Mouse (Mus musculus): ENCODE data around the gene Psmg3. TPM values are rescaled to one million over a fixed set of nuclear protein-coding genes. Genes with fewer than 3 reads are reported as not detected.
A peak's percentile ranks its signal among the peaks of the same experiment; 100 is the strongest.

Psmg3 gene
- polyA plus RNA-seq (2017; shearing (Covaris generic)) = 10 to 100 TPM; 45.9 to 60.3 TPM

DNA sequence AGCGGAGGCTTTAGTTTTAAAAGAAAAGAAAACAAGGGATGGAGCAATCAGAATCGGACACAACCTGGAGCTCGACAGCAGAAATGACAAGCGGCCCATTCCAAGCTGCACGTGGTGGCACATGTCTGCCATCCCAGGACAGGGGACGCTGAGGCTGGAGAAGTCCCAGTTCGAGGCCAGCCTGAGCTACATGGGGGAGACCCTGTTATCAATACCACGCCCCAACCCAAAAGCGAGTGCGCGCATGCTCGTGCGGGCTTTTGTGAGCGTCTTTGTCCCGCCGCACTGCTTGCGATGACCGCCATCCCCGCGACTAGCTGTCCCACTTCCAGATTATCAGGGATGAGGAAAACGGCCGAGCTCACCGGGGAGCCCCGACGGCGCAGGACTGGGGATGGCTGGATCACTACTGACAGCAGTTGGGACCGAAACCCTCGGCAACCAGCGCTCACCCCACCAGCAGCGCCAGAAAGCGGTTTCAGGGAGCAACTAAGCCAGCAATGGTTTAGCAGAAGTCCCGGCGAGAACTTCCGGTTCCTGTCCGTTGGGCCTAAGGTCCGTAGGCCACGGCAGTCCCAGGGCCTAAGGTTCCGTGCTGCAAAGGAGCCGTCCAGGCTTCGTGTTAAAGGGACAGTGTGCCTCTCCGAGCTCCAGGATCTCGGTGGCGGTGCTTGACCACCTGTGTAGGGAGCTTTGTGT, at the start of gene Psmg3, which contains the start of gene Gm26938:
Gene Psmg3, minus strand, starts transcription at position 529 of the 699 bp plus-strand sequence.
Gene Gm26938, minus strand, starts transcription at position 51 of the 699 bp plus-strand sequence.
- ATAC-seq = peak; percentile 80

DNA sequence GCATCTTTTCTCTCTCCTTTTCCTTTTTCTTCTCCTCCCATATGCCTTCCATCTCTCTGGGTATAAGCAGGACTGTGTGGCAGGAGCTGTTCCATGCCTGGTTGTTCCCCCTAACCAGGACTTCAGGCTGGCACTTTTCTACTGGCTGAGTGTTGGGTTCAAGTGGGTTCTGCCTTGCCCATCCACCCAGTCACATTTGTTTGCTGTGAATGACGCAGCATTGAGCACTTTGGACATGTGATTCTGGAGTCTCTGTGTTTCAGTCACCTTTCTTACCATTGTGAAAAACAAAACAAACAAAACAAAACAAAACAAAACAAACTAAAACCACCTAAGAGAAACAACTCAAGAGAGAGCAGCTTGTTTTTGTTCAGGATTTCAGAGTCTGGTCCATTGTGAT, 44.8 kb upstream of the Psmg3 start:
- ATAC-seq = no peak

DNA sequence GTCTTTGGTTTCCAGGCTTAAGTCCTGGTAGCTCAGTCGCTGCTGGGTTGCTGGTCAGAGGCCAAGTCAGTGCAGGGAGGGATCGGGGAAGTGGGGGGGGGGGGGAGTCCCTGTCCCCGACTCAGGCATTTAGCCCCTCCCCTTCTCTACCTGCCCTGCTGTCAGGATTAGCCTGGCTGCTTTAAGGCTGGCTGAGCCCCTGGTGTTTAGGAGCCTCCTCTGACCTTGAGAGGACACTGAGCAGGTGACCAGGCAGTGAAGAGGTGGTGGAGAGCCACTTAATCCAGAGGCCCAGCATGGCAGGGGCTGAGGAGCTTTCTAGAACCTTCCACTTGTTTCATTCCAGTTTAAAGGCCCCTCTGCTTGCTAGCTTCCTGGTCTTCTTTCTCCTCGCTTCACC, 44.2 kb upstream of the Psmg3 start:
- no peak for ATAC-seq

DNA sequence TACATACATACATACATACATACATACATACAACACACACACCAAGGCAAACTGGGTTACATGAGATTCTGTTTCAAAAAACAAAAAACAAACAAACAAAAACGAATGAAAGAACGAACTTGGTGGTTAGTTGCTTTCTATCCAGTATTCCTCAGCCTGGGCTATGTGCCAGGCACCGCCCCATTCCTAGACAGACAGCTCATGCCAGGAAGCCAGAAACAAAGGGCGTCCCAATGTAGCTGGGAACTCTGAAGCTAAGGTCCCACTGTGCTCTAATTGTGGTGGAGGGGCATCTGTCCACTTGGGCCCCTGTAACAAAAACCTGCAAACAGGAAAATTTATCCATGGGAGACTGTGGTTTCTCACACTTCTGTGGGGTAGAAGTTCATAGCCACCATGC, 36.1 kb upstream of the Psmg3 start:
- ATAC-seq = no peak

DNA sequence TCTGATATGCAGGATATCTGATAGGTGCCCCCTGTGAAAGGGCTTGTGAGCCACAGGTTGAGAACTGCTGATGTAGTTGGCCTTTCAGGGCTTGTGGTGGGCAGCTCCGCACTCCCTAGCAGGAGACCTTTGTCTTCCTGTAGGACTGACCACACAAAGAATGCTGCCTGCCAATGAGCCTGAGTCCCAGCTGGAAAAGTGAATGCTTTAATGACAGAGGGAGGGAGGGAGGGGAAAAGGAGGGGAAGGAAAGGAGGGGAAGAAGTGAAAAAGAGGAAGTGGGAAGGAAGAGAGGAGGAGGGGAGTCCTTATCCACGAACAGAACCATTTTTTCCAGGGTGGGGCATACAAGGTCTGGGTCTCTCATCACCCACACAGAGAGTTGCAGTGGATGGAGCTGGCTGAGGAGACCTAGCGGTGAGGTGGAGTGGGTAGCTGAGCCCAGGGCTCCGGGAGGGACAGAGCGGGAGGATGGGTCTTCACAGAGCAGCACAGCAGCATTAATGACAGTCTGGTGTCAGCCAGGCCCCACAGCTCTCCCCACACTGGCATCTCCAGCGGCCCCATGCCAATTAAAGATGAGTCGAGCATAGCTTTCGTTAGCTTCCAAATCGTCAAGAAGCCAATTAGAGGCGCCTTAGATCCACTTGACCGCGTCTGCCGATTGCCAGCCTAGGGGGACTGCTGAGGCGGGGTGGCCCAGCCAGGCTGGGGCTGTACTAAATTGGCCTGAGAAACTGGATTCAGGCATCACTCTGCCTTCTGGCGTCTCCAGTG, 33.8 kb upstream of the Psmg3 start:
- ATAC-seq = no peak

DNA sequence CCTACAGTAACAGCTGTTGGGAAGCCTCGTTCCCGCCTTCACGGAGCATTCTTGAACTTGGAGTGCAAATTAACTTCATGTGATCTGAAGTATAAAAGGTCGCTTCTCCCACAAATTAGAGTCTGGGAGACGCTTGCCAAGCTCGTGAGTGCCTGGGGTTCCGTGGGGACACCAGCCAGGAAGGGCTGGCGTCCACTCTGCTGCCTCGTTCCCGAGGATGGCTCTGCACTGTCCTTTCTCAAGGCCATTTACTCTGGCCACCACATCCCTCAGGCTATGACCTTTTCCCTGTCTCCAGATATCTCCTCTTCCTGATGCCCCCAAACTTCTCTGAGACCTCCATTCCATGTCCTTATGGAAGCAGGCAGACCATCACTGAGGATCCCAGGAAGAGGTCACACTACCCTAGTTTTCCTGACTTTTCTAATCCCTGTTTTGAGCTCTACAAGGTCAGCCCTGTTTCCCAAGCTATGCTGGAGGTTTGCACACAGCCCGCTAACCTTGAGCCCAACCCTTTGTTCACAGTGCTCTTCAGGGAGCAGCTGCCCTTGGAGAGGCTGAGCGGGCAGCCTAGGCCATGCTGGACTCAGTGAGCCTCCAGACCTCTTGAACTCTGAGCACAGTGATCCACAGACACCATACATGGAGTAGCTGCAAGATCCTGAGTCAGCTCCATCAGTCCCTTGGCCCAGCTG, 23.1 kb upstream of the Psmg3 start:
- ATAC-seq = no peak

DNA sequence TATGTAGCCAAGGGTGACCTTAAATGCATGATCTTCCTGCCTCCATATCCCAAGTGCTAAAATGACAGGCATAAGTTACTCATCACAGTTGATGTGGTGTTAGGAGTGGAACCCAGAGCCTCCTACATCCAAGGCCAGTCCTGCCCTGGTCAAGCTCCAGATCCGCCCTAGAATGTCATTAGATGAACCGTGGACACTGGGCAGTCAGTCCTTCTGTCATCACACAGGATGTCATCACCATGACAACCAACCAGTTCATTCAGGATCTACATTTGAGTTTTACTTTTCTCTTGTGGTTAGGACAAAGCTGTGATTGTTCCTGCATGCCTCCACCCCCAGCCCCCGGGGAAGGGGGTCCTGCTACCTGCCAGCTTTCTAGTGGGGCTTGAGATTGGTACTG, 12.5 kb upstream of the Psmg3 start:
- peak; percentile 29 for ATAC-seq

DNA sequence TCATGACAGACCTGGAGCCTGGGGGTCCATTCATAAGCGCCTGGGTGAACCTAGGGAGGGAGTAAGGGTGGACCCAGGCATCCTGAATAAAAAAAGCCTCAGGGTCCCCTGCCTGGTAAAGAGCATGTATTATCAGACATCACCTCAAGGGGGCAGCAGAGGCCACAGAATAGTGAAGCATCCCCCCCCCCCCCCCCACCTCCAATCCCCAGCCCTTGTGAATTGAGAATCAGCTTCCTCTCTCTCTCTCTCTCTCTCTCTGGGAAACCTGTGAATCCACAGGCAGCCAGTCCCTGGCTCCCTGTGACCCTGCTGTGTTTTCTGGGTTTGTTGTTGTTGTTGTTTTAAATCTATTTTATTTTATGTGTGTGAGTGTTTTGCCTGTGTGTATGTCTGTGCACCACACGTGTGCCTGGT, 11.8 kb upstream of the Psmg3 start:
- ATAC-seq = no peak

DNA sequence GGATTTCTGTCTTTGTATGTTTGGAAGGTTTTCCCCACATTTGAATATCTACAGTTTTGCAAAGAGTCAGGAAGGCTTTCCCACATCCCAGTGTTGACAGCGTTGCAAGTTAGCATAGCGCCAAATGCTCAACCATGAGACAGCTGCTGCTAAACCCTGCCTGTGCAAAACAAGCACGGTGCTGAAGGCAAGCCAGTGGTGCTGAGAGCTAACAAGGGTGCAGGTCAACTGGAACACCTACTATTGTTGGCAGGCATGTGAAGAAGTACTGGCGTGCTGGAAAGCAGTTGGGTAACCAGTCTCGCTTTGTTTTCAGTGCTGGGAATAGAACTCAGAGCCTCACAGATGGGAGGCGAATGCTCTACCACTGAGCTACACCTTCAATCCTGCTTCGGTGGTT, 9.0 kb upstream of the Psmg3 start:
- ATAC-seq = no peak

DNA sequence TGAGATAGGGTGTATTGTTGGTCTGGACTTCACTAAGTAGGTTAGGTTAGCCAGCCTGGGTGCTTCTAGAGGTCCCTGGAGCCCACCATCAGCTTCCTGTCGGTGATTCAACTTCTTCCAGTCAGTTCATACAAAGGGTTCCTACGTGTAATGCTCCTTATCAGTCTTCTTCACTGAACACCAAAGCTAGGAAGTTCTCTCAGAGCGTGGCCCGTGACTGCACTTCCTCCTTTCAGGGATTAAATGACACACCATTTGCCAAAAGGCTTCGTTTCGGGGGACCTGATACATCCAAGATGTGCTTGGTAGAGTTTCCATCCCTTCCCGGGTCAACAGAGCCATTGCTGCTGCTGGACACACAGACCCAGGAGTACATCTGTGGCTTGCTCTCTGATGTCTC, 5.4 kb upstream of the Psmg3 start:
- no peak for ATAC-seq

DNA sequence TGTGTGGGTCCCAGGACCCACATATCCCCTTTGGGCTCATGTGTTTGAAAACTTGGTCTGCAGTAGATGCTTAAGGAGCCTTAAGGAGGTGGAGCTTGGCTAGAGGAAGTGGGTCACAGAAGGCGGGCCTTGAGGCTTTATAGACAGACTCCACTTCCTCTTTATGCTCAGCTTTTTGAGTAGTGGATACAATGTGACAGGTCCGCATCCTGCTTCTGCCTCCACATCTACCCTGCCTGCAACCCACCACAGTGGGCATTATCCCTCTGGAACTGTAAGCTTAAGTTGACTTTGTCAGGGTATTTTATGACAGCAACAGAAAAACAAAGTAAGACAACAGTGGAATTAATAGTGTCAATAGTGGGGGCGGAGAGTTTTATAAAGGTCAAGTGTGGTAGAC, 4.0 kb upstream of the Psmg3 start:
- peak; percentile 93 for ATAC-seq

DNA sequence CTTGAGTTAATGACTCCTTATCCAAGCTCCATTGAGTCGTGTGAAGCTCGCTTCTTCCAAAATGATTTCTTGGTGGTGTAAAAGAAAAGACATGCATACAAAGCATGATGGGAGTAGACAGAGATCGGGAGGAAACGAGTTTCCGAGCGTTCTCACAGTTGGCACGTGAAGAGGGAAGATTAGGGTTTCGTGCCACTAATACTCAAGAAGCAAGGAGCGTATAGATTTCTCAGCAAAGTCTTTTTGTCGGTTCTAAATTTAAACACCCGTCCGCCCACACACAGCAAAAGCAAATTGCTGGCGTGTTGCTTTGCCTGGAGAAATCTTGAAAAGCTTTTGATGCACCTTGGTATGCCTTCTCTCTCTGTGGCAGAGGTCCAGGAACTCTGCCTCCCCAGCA, 2.7 kb upstream of the Psmg3 start:
- ATAC-seq = no peak

DNA sequence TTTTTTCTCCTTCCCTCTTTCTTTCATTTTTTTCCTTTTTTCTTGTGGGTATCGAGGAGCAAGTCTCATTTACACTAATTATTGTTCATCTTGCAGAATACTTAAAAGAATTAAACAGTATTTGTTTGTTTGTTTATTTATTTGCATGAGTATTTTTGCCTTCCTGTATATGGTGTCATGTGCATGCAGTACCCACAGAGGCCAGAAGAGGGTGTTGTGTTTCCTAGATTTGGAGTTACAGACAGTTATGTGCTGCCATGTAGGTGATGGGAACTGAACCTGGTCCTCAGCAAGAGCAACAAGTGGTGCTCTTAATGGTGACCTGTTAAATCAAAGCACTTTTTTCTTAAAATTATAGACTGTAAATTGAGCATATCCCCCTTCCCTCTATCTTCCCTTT, 908 bp upstream of the Psmg3 start:
- ATAC-seq = no peak

DNA sequence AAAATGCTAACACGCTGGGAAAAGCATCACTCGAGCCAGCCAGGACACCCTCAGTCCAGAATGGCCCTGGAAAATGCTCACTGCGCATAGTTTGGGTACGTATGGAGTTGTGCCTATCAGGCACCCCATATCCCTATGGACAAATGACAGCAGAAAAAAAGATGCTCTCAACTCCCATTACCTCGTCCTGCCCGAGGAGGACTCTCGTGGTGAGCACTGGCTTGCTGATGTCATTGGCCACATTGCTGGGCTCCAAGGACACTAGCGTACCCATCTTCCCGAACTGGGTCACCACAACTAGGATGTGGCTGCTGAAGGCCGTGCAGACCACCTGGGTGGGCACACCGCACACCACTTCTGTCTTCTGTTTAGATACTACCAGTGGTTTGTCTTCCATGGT, 738 bp downstream of the Psmg3 start:
- ATAC-seq = no peak

DNA sequence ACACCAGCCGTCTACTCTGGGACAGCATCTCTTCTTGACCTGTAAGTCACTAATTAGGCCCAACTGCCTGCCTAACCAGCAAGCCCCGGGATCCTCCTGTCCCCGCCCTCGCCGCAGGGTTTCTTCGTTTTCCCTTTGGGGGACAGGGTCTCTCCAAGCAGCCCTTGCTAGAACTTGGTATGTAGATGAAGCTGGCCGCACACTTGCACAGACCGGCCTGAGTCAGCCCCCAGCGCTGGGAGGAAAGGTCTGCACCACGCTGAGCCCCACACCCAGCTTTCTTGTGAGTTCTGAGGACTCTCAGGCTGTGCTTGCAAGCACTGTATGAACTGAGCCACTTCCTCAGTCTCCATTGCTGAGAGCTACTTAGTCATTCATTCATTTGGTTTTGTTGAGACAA, 2.2 kb downstream of the Psmg3 start:
- ATAC-seq = no peak

DNA sequence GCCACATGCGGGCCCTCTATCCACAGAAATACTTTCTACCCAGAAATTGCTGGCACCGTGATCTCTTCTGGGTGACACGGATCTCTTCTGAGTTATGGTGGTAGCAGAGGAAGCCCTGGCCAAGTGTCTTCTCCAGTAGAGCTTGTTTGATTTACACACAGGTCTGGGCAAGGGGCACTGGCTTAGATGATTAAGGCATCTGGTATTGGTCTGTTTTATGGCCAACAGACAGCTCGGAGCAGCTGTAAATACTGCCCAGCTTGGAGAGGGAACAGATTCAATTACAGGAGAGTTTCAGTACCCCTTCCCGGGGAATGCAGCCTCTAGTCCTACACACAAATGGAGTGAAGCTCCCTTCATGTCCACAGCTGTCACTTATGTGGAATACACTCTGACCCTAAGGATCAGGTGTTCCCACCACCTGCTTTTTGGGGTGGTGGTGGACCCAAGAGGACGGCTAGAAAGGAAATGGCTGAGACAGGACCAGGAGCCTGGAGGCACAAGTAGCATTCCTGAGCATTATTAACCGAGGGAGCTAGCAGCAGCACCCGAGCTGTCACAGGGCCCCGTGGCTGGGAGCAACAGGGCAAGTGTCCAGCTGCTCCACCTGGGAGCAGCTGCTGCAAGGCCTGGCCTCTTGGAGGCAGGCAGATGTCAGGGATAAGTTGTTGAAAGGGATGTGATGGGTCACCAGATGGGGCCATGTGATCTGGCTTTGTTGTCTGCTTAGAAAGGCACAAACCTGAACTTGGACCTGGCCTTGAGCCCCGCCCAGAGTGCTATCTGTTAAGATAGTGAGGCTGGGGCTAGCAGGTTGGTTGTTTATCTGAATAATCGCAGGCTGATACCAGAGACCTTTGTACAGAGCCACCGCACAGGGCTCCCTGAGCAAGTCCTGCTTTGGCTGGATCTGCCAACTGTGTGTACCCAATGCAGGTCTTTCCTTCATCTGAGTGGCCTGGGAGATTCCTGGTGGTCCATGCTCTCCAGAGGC, 4.9 kb downstream of the Psmg3 start:
- ATAC-seq = no peak

DNA sequence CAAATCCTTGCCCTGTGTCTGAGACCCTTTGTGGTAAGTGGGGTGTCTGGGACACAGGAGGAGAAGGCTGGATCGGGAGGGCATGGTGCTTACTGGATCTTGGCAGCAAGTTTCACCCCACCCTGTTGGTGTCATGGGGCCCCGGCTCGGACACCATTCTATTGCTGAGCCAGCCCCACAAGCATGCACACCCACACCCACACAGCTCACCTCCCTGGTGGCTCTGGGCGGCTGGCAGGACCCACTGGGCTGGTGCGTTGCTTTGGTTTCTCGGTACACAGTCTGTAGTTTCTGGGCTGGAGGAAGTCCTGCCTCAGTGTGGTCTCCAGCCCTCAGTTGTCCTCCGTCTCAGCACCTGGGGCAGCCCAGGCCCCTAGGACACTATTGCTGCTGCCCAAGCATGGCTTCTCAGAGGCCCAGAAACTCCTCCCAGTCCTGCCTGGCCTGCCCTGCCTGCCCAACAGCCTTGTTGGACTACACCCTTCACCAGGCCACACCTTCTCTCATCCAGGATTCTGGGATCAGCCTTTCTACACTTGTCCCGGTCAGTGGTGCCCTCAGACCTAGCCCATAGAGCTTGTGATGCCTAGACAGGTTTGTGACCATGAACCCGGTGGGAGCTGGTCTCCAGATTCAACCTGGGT, 7.0 kb downstream of the Psmg3 start, which contains the start of gene Tmem184a:
Gene Tmem184a, minus strand, starts transcription at position 380 of the 644 bp plus-strand sequence.
- ATAC-seq = no peak

DNA sequence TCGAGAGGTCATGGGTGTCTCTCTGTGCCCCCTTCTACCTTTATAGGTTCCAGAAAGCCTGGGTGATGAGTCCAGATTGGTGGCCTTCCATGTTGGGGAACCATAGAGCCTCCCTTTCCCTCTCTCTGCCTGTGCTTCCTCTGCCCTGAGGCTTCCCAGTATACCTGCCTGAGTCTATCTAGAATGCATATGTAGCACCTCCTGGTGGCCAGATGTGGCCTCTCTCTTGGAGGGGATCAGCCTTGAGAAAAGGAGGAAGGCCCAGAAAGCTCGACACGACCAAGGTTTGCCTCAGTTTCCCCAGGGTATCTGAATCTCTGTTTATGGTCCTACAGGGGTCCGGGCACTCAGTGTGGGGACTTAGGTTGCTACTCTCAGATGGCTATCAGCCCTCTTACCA, 7.9 kb downstream of the Psmg3 start:
- no peak for ATAC-seq

DNA sequence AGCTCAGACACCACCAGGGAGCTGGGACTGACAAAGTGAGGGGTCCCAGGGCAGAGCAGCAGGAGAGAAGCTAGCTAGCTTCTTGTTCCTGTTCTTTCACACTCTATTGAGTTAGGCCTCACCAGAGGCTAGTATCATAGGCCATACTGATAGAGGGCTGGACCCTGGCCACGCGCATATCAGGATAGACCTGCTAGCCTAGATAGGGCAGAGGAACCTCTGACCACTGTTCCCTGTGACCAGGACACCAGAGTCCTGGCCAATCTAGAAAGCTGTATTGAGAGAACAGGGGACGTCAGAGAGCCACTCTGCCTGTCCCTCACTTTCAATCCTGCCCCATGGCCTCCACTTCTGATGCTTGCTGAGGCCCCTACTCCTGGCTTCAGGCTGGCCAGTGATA, 8.6 kb downstream of the Psmg3 start:
- no peak for ATAC-seq

DNA sequence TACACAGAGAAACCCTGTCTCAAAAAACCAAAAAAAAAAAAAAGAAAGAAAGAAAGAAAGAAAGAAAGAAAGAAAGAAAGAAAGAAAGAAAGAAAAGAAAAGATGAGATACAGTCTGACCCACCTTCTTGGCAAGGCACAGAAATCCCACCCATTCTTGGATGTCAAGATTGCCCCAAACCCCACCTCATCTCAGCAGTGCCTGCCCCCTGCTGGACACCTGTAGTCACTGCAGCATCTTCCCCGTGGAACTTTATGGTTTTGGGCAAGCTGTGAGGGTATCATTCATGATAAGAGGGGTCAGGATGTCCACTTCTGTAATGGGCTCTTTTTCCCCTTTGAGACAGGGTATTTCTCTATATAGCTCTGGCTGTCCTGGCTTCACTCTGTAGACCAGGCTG, 9.4 kb downstream of the Psmg3 start:
- no peak for ATAC-seq

DNA sequence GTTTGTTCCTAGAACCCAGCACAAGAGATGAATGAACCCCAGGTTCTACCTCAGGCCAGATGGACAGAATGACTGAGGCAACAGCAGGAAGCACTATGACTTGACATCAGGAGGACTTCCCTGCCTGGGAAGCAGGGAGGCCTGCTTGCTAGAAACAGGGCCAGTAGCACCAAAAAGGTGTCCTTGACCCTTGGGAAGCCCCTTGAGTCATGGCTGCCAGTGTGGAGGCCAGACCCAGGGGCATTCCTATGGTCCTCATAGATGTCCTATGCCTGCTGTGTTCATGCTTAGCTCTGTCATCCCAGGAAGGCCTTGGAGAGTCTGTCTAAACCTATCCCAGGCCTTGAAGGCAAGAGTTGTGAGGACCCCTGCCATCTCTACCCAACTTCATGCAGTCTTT, 10.2 kb downstream of the Psmg3 start:
- ATAC-seq = no peak

DNA sequence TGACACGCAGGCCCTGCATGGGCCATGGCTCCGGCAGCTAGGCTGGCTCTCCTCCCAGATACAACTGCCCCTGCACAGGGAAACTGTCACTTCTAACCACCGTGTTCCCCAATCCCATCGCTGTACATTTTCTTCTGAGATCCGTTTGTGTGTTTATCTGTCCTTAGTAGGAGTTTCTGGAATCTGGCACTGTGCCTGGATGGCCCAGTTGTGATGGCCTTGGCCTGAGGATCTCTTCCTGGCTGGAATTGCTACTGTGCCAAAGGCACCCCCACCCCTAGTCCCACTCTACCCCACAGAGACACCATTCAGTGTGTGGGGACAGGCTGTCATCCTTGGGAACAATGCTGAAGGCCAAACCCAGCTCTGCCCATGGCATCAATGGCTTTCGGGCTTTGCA, 10.7 kb downstream of the Psmg3 start:
- ATAC-seq = no peak

All from CD4-positive, CD25-positive, alpha-beta regulatory T cell, adult 4 months (primary cell).